Mouse (Mus musculus): Measurements from ENCODE around the gene C1ra. TPM values are rescaled to one million over a fixed set of nuclear protein-coding genes. Genes with fewer than 3 reads are reported as not detected.

C1ra gene
- polyA plus RNA-seq (2012; rRNA removed), result 16.3 and 21.3 TPM in 2 replicates

DNA sequence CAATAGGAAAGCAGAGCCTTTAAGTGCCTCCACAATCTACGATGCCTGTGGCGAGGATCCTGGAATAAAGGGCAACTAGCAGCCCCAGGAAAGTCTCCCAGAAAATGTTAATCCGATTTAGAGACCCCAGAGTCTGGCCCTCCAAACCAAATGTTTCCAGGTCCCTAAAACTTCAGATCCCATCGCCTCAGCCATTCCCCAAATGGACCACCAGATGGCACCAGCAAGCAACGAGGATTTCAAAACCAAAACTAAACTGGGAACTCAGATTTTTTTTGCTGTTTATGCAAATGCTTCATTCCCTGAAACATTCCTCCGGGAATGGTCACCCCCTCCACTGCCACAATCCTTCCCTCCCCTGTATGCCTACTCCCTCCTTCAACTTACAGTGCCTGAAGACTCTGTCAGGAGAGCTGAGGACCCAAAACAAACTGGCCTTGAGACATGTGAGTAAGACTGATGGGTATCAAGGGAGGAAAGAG is at the start of gene C1ra:
Gene C1ra, plus strand, starts transcription at position 51 of the 482 bp plus-strand sequence.

DNA sequence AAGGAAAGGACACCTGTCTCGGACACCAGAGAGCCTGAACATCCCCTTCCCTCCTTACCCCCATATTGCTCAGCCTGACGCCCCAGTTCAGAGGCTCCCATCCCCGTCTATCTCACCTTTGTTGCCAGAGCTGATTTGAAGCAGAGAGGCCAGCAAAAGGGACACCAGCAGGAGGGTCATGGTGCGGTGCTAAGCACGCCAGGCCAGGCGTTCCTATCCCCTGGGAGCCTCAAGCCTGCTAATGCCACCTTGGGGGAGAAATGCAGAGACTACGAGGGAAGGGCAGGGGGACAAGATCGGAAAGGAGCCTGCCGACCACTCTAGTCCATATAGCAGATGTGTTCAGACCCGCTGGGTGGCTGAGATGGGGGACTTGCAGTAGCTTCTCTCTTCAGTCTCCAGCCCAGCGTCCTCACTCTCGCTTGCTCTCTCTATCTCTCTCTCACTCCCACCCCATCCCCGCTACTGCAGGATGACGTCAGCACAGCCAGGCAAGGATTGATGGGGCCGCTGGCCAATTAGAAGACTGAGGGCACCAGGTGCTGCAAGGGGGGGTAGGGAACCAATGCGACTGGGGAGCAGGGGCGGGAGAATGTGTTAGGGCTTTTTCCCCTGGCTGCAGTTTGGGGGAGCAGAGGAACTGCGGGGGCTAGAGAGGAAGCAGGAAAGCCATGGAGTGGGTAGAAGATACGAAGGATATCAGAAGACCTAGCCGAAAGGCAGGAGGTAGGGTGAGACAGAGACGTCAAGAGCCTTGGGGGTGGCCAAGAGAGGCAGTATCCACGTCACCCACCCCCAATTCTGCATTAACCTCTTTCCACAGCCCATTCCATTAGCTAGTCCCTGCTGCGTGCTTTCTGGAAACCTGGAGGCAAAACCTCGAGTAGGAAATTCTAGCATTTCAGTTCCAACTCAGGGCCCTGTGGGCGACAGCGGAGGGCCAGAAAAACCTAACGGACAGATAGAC is 47.6 kb upstream of the C1ra start, which contains the start of gene Clstn3:
Gene Clstn3, minus strand, starts transcription at position 490 of the 967 bp plus-strand sequence.

DNA sequence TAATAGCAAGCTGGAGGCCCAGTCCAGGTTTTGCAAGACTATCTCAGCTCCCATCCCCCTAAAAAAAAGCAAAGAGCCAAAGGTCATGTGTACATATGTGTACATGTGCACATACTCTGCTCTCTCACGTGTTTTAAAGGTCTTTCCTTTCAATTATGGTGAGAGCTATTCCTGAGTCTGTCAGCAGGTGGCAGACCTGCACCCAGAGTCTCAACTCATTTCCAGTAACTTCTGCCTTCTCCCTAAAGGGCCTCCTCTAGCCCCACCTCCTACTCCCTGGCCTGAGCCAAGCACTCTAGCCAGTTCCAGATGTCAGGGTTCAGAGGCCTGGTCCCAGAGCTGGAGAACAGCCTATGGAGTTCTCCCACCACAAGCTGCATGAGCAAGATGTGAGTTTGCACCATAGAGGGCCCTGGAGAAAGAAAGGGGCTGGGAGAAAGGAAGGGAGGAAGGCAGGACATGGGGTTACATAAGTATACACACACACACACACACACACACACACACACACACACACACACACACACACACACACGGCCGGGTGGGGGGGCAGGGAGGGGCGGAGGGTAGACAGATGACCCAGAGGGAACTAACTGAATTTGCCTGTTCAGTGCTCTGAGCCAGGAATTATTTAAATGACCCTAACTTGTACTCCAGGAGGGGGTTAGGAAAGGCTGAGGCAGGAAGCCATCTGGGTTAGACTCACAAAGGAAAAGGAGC is 19.2 kb upstream of the C1ra start, which contains the start of gene C1rl:
Gene C1rl, plus strand, starts transcription at position 272 of the 720 bp plus-strand sequence.

DNA sequence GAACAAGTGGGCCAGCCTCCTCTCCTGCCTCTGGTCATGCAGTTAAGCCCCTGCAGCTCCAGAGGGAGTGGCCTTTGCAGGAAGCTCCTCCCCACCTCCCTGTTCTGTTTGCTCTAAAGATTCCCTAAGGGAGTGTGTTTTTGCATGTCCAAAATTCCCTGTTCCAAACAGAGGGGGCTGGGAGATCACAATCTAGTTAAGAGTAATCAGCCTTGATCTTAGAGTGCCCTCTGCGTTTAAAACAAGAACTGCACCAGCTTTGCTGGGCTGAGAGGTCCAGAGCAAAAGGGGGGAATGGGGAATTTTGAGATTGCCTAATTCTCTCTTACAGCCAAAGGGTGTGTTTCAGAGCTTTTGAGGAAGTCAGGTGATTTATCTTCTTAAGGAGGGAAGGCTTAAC is 30.1 kb downstream of the C1ra start, which contains the start of gene C1s1:
Gene C1s1, minus strand, starts transcription at position 76 of the 400 bp plus-strand sequence.

DNA sequence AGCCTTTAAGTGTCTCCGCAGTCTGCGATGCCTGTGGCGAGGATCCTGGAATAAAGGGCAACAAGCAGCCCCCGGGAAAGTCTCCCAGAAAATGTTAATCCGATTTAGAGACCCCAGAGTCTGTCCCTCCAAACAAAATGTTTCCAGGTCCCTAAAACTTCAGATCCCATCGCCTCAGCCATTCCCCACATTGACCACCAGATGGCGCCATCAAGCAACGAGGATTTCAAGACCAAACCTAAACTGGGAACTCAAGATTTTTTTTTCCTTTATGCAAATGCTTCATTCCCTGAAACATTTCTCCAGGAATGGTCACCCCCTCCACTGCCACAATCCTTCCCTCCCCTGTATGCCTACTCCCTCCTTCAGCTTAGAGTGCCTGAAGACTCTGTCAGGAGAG is 57.8 kb downstream of the C1ra start, which contains the start of gene C1rb:
Gene C1rb, plus strand, starts transcription at position 269 of the 400 bp plus-strand sequence.

Other genes with a start within 250 kb of the C1ra start
- gene Cd163, start 207.7 kb upstream of the C1ra start, polyA plus RNA-seq (2012; rRNA removed), result 0.87 and 0.89 TPM in 2 replicates
- 29.9 and 31.3 TPM in 2 replicates for gene Pex5, start 97.3 kb upstream of the C1ra start, polyA plus RNA-seq (2012; rRNA removed)
- gene Clstn3, start 47.6 kb upstream of the C1ra start, polyA plus RNA-seq (2012; rRNA removed), result 1.5 and 1.6 TPM in 2 replicates
- 0.87 and 1.7 TPM in 2 replicates for gene C1rl, start 19.3 kb upstream of the C1ra start, polyA plus RNA-seq (2012; rRNA removed)
- 25.9 and 28.2 TPM in 2 replicates for gene C1s1, start 30.0 kb downstream of the C1ra start, polyA plus RNA-seq (2012; rRNA removed)
- gene C1rb, start 57.9 kb downstream of the C1ra start, polyA plus RNA-seq (2012; rRNA removed), result not detected in 2 replicates
- not detected in 2 replicates for gene C1s2, start 123.7 kb downstream of the C1ra start, polyA plus RNA-seq (2012; rRNA removed)
- gene Lpcat3, start 150.6 kb downstream of the C1ra start, polyA plus RNA-seq (2012; rRNA removed), result 102 and 141 TPM in 2 replicates
- gene Emg1, start 199.8 kb downstream of the C1ra start, polyA plus RNA-seq (2012; rRNA removed), result 36.9 and 39.0 TPM in 2 replicates
- gene Phb2, start 199.9 kb downstream of the C1ra start, polyA plus RNA-seq (2012; rRNA removed), result 151 and 193 TPM in 2 replicates
- gene Ptpn6, start 226.3 kb downstream of the C1ra start, polyA plus RNA-seq (2012; rRNA removed), result 22.8 and 27.5 TPM in 2 replicates
- 180 and 222 TPM in 2 replicates for gene Grcc10, start 229.0 kb downstream of the C1ra start, polyA plus RNA-seq (2012; rRNA removed)
- not detected in 2 replicates for gene Gm45234, start 243.6 kb downstream of the C1ra start, polyA plus RNA-seq (2012; rRNA removed)
- gene Atn1, start 244.1 kb downstream of the C1ra start, polyA plus RNA-seq (2012; rRNA removed), result 52.2 and 59.6 TPM in 2 replicates

Measured in colon, adult 2 months (tissue).